In genomic region chr7:89680891-89681290, GRCm38 (mm10) we compare ENCODE assay signal across 20 mouse cellular contexts. TPM values are rescaled to one million over a fixed set of nuclear protein-coding genes. Genes with fewer than 3 reads are reported as not detected.
"Had no signal": no experiment of that assay in that cellular context is flagged by ENCODE, and none has a peak within 500 bp of the region (broad histone marks: within the 10 kb centered on the region; RNA-seq: fewer than 3 reads in every experiment).

No protein-coding gene starts in this region.

- DNase-seq: lung, adult 18-20 months; lung, embryonic 14.5 days; lung, postnatal 10 days; lung, postnatal 4 days; midbrain, embryonic 14.5 days; right cerebral cortex, adult 18-20 months; right cerebral cortex, postnatal 25 days; right cerebral cortex, postnatal 4 days; spleen, adult 18-20 months; thymus, adult 18-20 months; thymus, postnatal 14 days; thymus, postnatal 36 days had no signal

- H3K27ac ChIP-seq: liver, embryonic 14.5 days; midbrain, embryonic 10.5 days; midbrain, embryonic 12.5 days; neural tube, embryonic 13.5 days; neural tube, embryonic 15.5 days had no signal

- H3K4me3 ChIP-seq: midbrain, embryonic 10.5 days; midbrain, embryonic 12.5 days; myocyte; neural tube, embryonic 13.5 days; neural tube, embryonic 15.5 days had no signal

RNA-seq across cellular contexts. Expression of gene Me3, which starts 48.7 kb away (rescaled TPM):
- total RNA-seq: megakaryocyte, adult 5-6 weeks; megakaryocyte-erythroid progenitor cell, adult 5-6 weeks had no signal
